Mouse (Mus musculus) frontal cortex, postnatal 25 days (tissue): ENCODE results near the gene Nedd9.
"Not testable (repeated sequence)": the region's sequence is repeated elsewhere in the genome, so short reads cannot be mapped to it uniquely, and the experiment has no call there.

Experiments used
- DNase-seq, 2 experiments: peaks; one replicate each; pipeline ENCODE4 v3.0.0; 2022; ENCODE audit warnings: low spot score in 2 of 2

Nedd9 gene

DNA sequence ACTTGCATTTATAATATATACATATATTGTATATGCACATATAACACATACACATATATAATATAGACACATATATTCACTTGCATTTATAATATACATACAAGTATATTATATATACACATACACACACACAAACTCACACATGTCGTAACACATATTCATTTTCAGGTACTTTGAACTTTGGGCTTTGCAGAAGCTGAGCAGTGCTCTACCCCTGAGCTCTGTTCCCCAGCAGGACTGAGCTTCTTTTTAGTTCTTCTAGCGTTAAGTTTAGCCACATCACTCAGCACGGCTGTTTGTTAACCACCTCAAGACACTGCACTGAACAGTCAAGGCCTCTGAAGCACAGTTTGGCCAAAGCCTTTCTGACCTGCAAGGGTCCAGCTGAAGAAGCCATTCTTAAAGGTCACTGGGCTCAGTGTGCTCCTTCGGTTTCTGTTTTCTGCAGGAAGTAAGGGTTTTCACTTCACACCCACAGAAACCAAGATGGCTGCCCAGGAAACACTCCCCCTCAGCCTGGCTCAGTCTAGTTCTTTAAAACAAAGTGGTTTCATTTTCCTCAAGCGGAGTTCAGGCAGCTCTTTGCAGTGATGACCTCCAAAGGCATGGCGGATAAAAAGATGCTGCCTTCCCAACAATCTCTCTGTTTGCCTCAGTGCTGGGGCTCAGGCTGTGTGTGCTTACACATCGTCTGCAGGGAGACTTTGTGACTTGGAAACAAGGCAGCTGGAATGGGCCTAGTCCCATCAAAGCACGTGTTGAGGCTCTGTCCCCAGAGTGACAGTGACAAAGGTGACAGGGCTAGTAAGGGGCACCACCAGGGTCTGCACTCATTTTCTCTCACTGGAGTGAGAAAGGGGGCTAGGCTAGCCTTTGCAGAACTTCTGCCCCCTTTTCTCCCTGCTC is 114.4 kb downstream of the Nedd9 start:
- no peak for DNase-seq

DNA sequence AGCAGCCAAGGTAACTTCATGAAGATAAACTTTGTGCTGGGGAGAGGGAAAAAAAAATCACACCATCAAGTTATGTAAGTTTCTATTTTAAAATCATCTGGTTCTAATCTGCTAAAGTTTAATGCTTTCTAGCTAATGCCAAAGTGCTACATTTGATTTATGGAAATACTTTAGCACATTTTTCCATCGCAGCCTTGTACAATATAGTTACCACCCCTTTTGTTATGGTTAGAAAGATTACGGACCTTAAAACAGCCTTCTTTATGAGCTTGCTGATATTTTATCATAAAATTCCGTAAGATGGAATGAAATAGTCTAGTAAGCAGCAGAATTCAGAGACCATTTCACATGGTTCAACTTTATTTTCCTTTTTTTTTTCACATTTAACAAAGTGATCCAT is 115.6 kb downstream of the Nedd9 start:
- no peak for DNase-seq

DNA sequence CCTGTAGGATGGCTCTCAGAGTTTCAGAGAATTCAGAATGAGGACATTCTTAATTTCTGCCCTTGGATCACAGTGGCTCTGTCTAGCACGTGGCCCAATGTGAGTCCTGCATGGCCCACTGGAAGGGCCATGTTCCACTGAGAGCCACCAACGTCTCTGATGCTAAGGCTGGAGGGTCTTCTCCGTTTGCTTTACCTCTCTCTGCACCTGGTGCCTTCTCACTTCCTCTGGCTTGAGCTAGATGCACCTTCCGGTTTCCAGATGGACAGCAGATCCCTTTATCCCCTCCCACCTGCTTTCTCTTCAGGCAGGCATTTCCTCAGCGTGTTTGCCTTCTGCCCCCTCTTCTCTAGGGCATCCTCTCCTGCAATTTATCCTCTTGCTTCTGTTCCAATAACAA is 118.5 kb downstream of the Nedd9 start:
- no peak for DNase-seq

DNA sequence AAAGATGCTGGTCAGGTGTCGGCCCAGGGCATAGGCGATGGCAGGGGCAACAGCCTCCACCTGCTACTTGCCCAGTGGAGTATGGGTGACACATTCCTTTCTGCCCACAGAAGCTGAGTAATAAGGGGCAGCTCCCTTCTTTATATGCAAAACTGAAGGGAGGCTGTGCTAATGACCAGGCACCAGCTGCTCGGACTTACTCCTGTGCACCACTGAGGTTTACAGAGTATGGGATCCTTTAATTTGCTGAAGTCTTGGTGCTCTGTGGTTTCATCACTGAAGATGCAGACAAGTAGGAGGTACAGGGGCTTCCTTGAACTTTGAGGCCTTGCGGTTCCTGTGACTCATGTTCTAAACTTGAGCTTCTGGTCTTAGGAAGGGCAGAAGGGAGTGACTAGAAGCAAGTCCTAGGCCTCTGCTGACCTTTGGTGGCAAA is 120.0 kb downstream of the Nedd9 start:
- no peak for DNase-seq

DNA sequence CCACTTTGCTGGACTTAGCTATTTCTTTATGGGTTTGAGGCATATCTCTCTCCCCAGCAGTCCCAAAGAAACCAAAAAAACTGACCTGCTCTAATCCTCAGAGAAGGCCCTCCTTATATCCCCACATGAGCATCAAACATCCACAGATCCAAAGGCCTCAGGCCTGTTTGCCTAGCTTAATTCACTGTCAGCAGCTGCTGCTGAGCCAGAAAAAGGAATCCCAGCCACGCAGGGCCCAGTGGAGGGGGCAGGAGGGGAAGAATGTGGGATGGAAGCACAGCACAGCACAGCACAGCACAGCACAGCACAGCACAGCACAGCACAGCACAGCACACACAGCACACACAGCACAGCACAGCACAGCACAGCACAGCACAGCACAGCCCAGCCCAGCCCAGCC is 120.6 kb downstream of the Nedd9 start:
- DNase-seq: not testable (repeated sequence)

DNA sequence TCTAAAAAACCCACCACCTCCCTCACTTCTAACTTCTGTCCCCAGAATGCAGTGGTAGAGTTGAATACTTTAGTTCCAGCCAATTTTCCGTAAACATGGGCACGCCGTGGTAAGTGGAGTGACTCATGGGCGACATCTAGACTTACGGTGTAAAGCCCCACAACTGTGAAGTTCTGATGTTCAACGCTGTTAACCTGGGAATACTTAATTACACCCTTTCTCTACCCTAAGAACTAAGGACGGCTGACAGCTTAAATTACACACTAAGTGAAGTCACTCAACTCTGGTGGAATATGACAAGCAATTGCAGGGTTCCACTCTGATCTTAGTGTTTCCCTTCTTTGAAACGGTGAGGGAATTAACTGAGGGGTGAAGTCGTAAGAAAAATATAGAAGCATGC is 122.9 kb downstream of the Nedd9 start:
- DNase-seq: no peak

DNA sequence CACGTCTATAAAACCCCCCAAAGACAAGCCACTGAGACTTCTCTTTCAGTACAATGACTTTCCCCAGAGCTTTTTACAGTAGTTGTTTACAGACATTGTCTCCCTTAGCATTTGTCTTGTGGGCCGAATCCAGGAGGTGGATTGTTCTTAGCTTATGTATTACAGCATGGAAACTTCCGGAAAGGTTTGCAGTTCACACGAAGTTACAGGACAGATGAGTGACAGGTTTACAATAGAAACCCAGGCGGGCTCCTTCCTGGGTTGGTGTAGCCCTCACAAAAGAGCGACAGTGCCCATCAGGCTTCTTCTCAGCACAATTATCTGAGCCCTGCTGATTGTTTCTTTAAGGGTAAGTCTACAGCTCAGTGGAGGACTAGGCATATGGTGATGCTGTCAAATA is 124.3 kb downstream of the Nedd9 start:
- DNase-seq: no peak

DNA sequence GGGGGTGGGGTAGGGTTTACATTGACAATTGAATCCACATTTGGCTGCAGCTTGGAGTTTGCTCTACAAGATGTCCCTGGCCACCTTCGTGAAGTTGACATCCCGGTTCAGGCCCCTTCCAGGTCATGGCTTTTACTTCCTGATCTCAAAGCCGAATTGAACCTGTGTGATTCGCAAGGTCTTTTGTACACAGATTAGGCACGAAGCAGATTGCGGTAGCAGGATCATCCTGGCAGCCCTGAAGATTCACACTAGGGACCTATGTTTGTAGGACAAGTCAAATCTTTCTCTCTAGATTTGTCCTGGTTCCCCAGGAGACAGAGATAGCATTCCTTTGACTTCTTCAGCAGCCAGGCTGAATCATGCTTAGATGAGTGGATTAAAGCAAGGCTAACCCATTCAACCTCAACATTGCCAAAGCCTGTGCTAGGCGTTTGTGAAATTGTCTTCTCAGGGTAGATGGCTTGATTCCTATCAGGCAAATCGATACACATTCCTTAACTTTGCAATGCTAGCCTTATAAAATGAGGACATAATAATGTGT is 126.8 kb downstream of the Nedd9 start:
- no peak for DNase-seq

DNA sequence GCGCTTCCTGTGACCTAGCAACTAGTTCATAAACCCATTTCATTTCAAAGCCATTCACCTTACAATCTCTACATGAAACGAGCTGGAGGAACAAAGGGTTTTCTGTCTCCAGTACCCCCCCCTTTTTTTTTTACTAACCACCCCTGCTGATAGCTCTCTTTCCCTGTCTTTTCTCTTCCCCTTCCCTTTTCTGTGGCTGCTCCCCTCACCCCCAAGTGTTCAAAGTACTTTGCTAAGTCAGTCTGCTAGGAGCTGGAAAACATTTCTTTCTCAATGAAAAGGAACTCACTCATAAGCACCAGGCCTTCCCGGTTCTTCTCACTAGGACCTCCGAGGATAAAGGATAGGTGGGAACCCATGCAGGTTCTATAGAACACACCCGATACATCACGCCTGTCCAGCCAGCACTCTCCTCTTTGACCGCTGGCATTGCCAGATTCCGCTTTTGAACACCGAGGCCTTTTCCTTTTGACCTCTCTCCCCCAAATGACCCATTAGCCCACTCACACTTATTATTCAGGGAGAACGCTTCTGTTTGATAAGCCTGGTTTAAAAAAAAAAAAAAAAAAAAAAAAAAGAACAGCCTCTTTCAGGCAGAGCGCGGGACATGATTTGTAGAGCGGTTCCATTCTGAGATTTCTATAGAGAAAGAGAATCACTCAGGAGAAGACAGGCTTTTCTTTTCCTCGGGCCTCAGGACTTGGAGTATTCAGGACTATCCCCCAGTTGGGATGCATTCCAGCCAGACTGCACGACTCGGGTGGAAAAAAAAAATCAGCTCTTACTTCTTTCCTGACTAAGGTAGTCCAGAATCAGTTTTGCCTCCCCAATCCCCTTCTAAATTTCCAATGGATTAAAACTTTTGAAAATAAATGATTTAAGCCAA is 127.6 kb downstream of the Nedd9 start:
- DNase-seq: no peak

DNA sequence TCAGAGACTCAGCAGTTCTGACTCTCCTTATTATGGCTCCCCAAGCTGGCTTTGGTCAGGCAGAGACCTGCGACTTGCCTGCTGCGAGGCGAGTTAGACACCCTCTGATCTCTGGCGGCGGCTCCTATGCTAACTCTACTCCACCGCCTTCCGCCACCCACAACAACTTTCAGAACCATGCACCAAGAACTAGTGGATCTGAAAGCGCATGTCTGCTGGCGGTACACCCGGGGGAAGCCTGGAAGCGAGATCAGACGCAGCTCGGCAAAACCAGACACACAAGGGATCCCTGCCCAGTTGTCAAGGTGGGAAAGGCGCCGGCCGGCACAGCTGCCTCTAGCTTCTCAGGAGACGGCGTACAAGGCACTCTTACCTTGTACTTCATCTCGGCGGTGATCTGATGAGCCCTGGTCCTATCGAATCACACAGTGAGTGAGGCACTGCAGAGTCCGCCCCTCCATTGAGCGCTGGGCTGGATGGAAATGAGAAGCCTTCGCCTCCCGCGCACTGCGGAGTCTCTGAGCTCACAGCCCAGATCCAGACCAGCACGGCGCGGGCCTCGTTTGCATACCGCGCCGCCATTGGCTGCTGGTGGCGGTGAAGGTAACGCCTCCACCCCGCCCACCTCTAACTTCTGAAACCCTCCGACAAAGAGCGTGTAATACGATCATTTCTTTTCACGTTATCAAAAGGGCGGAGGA is 128.5 kb downstream of the Nedd9 start:
- peak; percentile 82 to 90 for DNase-seq

DNA sequence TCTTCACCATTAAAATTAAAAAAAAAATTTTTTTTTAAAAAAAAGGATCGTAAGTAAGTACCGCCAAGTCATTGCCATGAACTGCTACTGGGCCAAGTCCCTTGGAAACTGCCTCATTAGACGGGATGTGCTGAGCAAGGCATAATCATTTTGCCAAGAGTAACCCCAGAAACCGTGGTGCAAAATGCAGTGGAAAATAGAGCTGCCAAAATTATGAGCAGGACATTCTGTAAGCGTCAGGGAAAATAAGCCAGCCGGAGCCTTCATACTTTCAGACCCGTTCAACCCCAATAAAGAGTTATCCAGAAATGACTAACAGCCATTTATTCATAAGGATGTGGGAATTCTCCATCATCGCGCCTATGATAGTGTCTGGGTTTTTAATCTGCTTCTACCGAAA is 129.2 kb downstream of the Nedd9 start:
- DNase-seq: no peak

DNA sequence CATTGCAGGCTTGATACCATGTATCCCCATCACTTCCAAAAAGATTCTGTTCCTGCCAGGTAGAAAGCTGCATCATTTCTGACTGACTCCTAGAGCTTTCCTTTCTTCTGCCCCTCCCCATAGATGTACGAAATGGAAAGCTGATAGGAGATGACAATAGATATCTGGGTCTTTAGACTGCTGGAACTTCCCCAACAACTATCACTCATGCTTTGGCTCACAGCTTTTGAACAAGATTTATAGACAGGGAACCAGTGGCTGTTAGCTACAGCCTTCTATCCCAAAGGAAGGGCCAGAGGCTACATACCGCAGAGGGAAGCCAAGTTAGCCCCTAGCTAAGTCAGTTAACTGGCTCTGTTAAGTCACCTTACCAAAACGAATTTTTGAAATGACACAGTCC is 129.6 kb downstream of the Nedd9 start:
- DNase-seq: no peak

DNA sequence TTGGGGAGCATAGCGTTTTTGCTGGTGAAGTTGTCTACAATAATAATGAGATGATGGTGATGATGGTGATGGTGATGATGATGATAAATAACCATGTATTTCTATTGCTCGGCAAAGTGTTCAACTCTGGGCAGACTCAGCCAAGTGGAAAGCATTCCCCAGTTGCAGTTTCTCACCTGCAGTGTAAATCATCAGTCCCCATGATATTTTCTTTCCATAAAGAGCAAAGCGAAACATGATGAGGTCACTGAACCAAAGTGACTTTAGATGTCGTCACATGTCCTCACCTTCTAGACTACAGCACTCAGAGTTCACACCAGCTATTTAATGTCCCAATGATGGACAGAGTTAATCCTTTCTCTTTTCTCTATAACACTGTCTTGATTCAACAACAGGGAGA is 130.0 kb downstream of the Nedd9 start:
- DNase-seq: no peak

DNA sequence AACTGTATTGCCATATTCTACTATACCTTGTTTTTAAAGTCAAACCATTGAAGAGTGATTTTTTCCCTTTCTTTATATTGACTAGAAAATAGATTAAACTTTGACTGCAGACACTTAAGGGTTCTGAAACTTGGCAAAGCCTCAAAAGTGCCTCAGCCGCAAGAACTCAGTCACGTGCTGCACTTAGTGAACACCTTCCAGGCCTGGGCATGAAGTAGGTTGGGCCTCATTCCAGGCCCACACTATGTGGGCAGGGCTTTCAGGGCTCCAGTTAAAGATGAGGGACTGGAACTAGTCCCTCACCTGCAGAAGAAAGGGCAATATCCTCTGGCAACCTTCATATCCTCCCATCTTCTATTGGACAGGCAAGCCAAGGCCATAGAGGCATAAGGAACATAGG is 131.6 kb downstream of the Nedd9 start:
- no peak for DNase-seq

DNA sequence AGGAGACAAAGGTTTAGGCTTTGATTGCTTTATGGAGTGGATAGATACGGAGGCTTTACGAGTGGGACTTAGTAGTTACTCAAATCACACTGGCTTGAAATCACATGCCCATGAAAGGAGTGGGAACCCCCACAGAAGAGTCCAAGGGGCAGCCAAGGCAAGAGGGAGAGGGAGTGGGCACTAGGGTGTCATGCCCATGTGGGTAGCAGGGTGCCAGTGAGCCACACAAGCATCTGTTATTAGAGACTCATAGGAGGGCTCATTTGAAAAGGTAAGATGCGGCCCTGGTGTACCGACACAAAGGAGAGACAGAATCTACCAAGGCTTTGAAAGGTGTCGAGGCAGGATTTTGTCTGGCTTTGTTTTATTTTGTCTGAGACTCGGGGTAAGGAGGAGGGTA is 132.6 kb downstream of the Nedd9 start:
- DNase-seq: no peak

DNA sequence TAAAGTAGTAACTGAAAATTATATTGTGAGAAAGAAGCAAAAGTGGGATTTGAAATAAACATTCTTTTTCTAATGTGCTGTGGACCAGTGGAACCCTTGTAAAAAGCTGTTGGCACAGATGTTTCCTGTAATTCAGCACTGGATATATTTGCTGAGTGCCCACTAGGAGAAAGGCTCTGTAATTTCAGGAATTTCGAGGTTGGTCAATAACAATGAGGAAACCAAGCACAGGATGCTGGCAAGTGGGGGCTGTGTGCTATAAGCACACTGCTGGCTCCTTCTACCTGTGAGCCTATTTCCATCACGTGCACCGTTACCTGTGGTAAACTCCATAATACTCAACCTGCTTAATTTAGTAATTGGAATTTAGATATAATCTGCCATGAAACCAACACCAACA is 133.5 kb downstream of the Nedd9 start:
- no peak for DNase-seq

DNA sequence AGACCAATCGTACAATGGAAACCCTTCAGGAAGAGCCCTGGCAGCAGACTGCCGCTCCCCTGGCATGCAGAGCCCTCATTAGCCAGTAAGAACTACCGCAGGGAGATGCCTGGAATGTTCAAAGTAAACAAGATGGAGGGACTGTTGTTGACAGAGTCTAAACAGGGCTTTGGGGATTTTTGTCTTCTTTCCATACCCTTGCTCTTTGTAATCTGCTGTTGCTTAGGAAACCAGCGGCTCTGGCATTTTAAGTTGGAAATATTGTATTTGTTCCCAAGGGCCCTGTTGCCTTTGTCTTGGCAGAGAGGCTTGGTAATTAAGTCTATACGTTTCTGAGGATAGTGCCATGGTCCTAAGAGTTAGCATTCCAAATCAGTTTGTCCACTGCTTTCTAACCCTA is 134.8 kb downstream of the Nedd9 start:
- no peak for DNase-seq

DNA sequence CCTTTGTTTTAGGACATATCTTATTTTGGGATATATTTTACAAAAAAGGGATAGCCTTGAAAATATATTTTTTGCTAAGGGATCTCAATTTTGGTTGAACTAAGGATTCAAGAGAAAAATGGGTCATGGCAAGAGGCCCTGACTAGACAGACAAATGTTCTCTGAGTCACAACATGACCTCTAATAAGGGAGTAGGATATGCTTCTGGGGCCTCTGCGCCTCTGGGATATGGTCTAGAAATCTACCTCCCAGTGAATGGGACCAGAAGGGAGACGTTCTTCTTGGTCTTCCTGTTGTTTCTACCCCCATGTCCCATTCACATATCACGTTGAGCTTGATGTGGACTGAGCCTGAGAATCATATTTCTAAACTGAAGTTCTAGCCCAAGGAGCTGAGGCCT is 136.6 kb downstream of the Nedd9 start:
- no peak for DNase-seq

DNA sequence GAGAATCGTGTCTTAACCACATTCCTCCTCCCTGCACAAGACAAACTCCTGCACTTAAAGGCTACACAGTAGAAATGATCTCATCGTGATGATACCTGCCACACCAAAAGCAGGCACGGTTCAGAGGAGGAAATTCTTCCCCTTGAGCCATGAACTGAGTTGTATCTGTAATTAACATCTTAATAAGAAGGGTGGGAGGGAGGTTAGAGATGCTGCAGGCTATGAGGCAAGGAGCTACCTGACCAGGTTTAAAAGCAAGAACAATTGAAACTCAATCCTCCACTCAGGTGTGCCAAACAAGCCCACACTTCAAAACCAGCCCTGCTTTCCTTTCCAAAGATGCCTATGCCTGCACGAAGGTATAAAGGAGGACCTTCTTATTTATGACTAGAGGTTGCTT is 137.4 kb downstream of the Nedd9 start:
- DNase-seq: no peak

DNA sequence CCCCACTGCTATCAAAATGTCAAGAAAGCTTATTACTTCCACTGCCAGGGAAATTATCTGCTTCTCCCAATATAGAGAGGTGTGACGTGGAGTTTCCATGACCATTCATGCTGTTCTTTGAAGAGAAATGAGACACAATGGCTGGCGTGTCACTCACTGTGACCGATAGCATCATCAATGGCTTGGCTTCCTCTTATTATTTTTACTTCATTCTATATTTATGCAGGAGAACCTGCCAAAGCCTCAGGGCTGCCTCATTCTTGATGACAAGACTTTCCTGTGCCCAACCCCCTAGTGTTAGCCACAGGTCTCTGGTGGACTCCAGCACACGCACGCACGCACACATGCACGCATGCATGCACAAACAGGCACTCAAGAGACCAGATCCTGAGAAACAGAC is 141.4 kb downstream of the Nedd9 start:
- DNase-seq: no peak

DNA sequence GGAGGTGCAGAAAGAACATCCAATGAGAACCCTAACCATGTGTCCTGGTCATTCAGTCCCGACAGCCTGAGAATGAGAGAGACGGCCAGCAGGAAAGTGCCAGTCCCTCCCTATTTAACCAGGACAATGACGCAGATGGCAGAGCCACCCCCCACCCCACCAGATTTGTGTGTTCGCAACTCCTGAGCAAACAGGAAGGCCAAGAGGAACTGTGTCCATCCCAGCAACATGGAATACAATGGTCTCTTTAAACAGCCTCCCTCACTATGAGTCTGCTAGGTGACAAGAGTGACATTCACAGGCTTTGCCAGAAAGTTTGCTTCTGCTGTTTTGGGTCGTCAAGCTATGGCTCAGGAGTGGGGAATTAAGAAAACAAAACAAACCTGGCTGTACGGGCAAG is 141.9 kb downstream of the Nedd9 start:
- DNase-seq: no peak

DNA sequence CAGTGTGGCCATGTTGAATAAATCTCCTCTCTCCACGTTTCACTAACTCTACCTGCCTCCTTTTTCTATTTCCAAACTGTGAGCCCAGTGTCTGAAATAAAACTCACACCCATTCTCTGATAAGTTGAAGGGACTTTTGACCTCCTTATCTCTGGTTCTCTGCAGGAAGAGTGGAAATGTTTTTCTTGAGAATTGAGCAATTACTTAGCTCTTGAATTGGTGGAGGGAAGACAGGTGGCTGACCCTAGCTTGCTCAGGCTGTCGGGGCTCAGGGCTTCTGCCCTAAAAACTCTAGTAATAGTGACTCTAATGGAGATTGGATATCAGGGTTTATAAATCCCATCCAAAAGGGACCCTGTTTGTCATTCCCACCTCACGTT is 143.3 kb downstream of the Nedd9 start:
- DNase-seq: no peak
